ENCODE assay signal across 9 mouse cellular contexts in the genomic region with DNA sequence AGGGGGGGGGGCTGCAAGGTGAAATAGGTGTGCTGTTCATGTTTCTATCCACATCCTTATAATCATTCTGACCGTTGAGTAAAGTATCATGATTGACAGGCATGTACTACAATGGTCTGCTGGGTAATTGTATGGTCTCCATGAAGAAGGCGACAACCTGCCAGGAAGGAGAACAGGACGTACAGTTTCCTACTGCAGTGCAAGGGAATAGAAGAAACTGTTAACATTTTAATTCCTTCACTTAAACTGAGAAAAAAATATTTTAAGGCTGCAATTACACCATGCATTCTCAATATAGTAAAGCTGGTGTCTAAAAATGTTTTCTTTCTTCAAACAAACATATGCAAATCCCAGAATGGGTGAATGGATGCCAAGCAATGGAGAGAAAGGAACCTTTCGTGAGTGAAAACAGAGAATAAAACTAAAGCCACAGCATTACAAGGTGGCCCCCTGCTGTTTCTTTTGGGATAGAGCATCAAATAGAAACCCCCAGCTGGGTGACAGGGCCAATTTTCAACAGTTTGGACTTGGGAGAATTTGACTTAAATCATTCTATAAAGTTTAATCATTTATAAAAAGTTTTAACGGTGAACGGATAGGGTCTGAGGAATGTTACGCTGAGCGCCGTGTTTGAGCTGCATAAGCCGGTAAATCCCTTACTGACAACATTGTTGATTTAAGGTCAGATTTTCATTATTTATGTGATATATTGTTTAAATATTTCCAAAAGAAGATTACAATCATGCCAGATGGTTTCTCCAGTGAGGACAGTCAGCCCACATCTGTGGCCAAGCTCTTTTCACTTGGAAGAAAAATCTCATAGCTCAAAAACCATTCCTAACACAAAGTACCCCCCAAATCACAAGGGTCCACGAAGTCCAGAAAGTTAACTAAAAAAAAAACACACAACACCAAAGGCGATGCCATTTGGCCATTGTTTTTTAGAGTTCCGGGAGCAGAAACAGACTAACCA. TPM values are rescaled to one million over a fixed set of nuclear protein-coding genes. Genes with fewer than 3 reads are reported as not detected.
DNase-seq lines count a peak whose midpoint lies in the region; ATAC-seq lines count a peak whose summit lies in the region.
"Had no signal": no experiment of that assay in that cellular context is flagged by ENCODE, and none has a peak within 500 bp of the region (broad histone marks: within the 10 kb centered on the region; RNA-seq: fewer than 3 reads in every experiment).

No protein-coding gene starts in this region.

- H3K4me3 ChIP-seq in midbrain, embryonic 10.5 days: no peak overlapping the region
- H3K4me3 ChIP-seq in midbrain, embryonic 15.5 days: no peak overlapping the region
- H3K4me3 ChIP-seq: liver, embryonic 15.5 days had no signal

- no peaks in the 10 kb centered on the region for H3K36me3 ChIP-seq in midbrain, embryonic 10.5 days
- H3K36me3 ChIP-seq in midbrain, embryonic 15.5 days (replicated peaks): no peaks in the 10 kb centered on the region
- H3K36me3 ChIP-seq: liver, embryonic 15.5 days had no signal

- no peak overlapping the region for H3K27ac ChIP-seq in midbrain, embryonic 10.5 days (replicated peaks)
- H3K27ac ChIP-seq in midbrain, embryonic 15.5 days: no peak overlapping the region
- H3K27ac ChIP-seq: liver, embryonic 15.5 days had no signal

- H3K4me1 ChIP-seq in midbrain, embryonic 10.5 days: 0 out of 2 replicates have a peak, but pooled peaks cover 3% of the 10 kb centered on the region
- H3K4me1 ChIP-seq in midbrain, embryonic 15.5 days: no peaks in the 10 kb centered on the region
- H3K4me1 ChIP-seq: liver, embryonic 15.5 days had no signal

- no peak overlapping the region for H3K4me2 ChIP-seq in midbrain, embryonic 15.5 days
- H3K4me2 ChIP-seq: liver, embryonic 15.5 days had no signal

- H3K9ac ChIP-seq in midbrain, embryonic 15.5 days: no peak overlapping the region
- H3K9ac ChIP-seq: liver, embryonic 15.5 days had no signal

- peak; percentile 17 for DNase-seq in midbrain, embryonic 10.5 days (ENCODE audit: low spot score)
- DNase-seq in brain, adult 2 months (ENCODE audit: low read depth, low spot score): peak; percentile 74
- peak; percentile 22 to 86 for DNase-seq in frontal cortex, adult 2 months (ENCODE audit: extremely low spot score in 1 of 2, low spot score in 1 of 2)
- peak; percentile 11 to 79 for DNase-seq in layer of hippocampus, adult 18-20 months (ENCODE audit: low spot score in 2 of 2)
- peak; percentile 54 for DNase-seq in thymus, postnatal 0 days (ENCODE audit: low spot score)
- DNase-seq in urinary bladder, postnatal 4 days (ENCODE audit: low spot score in 2 of 2): no peak

- no peak; the same call in 1 of the 2 replicates for ATAC-seq in midbrain, embryonic 15.5 days (replicated peaks)
- ATAC-seq in megakaryocyte progenitor cell, adult 5-6 weeks (replicated peaks; ENCODE audit: poor library complexity): peak; percentile 72

- H3K9me3 ChIP-seq in midbrain, embryonic 10.5 days (replicated peaks): no peaks in the 10 kb centered on the region
- H3K9me3 ChIP-seq in midbrain, embryonic 15.5 days: no peaks in the 10 kb centered on the region
- H3K9me3 ChIP-seq: liver, embryonic 15.5 days had no signal

- H3K27me3 ChIP-seq in midbrain, embryonic 10.5 days (ENCODE audit: low read depth, poor library complexity, severe bottlenecking): no peaks in the 10 kb centered on the region
- H3K27me3 ChIP-seq in midbrain, embryonic 15.5 days (replicated peaks): no peaks in the 10 kb centered on the region
- H3K27me3 ChIP-seq: liver, embryonic 15.5 days had no signal

- WGBS in midbrain, embryonic 10.5 days: 69% methylated on average over 13 of the region's 13 CpGs
- WGBS in midbrain, embryonic 15.5 days: 55% methylated on average over 13 of the region's 13 CpGs

RNA-seq across cellular contexts. Expression of gene Supt20, which starts 19.8 kb away (rescaled TPM):
- polyA plus RNA-seq in midbrain, embryonic 10.5 days (2016; fragmentation: Nextera tagmentation; extraction: Ambion mirVana): 101 and 117 TPM in 2 replicates
- 79.1 and 90.1 TPM in 2 replicates for polyA plus RNA-seq in midbrain, embryonic 15.5 days (2015; fragmentation: Nextera tagmentation; extraction: Ambion mirVana)
- polyA plus RNA-seq in frontal cortex, adult 2 months (2012; rRNA removed): 61.2 and 68.3 TPM in 2 replicates
- total RNA-seq in layer of hippocampus, adult 18-20 months (2021): 10 to 100 TPM; 43.1 to 44.7 TPM
- 92.6 and 93.8 TPM in 2 replicates for total RNA-seq in megakaryocyte progenitor cell, adult 5-6 weeks (2015)
- total RNA-seq in megakaryocyte progenitor cell, adult 5-6 weeks (2017): 47.4 and 84.9 TPM in 2 replicates
- 78.6 and 85.1 TPM in 2 replicates for polyA plus RNA-seq in thymus, postnatal 0 days (2015; fragmentation: Nextera tagmentation; extraction: Ambion mirVana)

RNA-seq across cellular contexts. Expression of gene Gm21958, which starts 41.3 kb away (rescaled TPM):
- polyA plus RNA-seq in midbrain, embryonic 10.5 days (2016; fragmentation: Nextera tagmentation; extraction: Ambion mirVana): 0.36 and 0.56 TPM in 2 replicates
- polyA plus RNA-seq in midbrain, embryonic 15.5 days (2015; fragmentation: Nextera tagmentation; extraction: Ambion mirVana): not detected in 2 replicates
- not detected in 2 replicates for polyA plus RNA-seq in frontal cortex, adult 2 months (2012; rRNA removed)
- not detected for total RNA-seq in layer of hippocampus, adult 18-20 months (2021)
- not detected in 2 replicates for total RNA-seq in megakaryocyte progenitor cell, adult 5-6 weeks (2015)
- not detected in 2 replicates for total RNA-seq in megakaryocyte progenitor cell, adult 5-6 weeks (2017)
- polyA plus RNA-seq in thymus, postnatal 0 days (2015; fragmentation: Nextera tagmentation; extraction: Ambion mirVana): 0.22 TPM in 1 of 2 replicates, not detected in the other

Comparison
In these comparisons a context has a peak if more than half of its experiments do, and no peak if none do; other contexts are left out.
1. DNase-seq: peak in midbrain, embryonic 10.5 days (single experiment), brain, adult 2 months (single experiment), frontal cortex, adult 2 months (2 of 2), layer of hippocampus, adult 18-20 months (2 of 2) and thymus, postnatal 0 days (single experiment); none in urinary bladder, postnatal 4 days (0 of 2).